Mouse (Mus musculus): Measurements from ENCODE around the gene Gigyf2. TPM values are rescaled to one million over a fixed set of nuclear protein-coding genes. Genes with fewer than 3 reads are reported as not detected.
"Not testable (repeated sequence)": the region's sequence is repeated elsewhere in the genome, so short reads cannot be mapped to it uniquely, and the experiment has no call there.

Gene Gigyf2
- polyA plus RNA-seq, 1 experiment from 2014 or later, result 25.4 TPM

DNA sequence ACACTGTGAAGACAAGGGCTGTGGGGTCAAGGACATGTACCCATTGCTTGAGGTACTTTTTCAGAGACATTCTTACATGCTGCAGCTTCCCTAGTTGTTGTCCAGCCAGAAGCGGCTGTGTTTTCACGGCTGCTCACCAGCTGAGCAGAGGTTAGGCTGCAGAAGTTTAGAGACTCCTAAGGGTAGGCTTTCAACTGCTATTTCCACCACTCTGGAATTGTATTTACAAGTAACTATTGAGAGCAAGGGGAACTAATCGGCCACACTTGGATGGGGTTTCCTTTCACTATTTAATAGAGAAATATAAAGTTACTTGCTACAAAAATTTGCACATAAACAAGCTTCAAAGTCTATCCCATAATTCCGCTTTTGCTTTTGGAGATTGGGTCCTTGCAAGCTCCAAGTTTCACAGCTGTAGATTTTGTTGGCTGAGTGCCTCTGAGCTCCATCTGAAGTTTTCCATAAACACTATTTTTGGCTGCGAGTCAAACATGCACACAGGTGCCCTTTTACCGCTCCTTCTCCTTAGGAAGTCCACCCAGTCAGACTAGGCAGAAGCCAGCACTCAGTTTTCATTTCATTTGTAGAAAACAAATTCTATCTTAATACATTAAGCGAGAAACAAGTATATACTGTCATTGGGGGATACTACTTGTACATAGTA, 70.3 kb downstream of the Gigyf2 start:
- Histone ChIP-seq H3K36me3 (peaks cover 7% of the 10 kb centered on the region; the same call in 1 of the 2 replicates), H3K9ac (no peak overlapping the region), H3K9me3 (replicated peaks) (no peaks in the 10 kb centered on the region), H3K4me1 (no peaks in the 10 kb centered on the region), H3K4me3 (no peak overlapping the region), H3K27me3 (replicated peaks) (no peaks in the 10 kb centered on the region), H3K4me2 (no peak overlapping the region), H3K27ac (no peak overlapping the region)
- no peak for ATAC-seq
- WGBS (ENCODE audit: insufficient replicate concordance), result 85% methylated on average over 7 of the region's 7 CpGs

DNA sequence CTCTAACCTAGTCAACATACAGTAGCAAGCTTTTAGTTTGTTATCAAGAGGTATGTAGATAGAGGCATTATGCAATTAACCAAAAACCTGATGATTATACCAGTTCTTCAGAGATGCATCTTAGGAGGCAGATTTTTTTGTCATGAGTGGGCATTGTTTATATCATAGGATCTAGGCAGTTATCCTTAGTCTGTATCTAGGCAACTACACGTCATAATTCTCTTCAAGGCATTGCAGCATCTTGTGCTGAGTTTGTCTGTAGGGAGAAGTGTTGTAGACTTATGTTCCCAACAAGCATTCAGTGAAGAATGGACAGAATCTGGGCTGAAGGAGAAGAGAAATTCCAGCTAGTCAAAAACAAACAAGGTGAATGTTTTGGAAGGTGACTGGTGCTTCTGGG, 77.9 kb downstream of the Gigyf2 start:
- no peak overlapping the region for H3K27ac ChIP-seq
- ATAC-seq, result no peak
- no peak overlapping the region for H3K4me2 ChIP-seq
- peaks cover 56% of the 10 kb centered on the region for H3K36me3 ChIP-seq
- WGBS (ENCODE audit: insufficient replicate concordance), result 75% methylated on average over 1 of the region's 1 CpGs
- no peaks in the 10 kb centered on the region for H3K4me1 ChIP-seq
- no peaks in the 10 kb centered on the region for H3K9me3 ChIP-seq (replicated peaks)
- no peak overlapping the region for H3K4me3 ChIP-seq
- H3K27me3 ChIP-seq (replicated peaks), result no peaks in the 10 kb centered on the region
- H3K9ac ChIP-seq, result no peak overlapping the region

GRCm38 (mm10) chr1:87406012-87406411, 79.2 kb downstream of the Gigyf2 start:
- Histone ChIP-seq H3K4me1 (no peaks in the 10 kb centered on the region), H3K9me3 (replicated peaks) (no peaks in the 10 kb centered on the region), H3K27ac (no peak overlapping the region), H3K9ac (no peak overlapping the region), H3K4me2 (no peak overlapping the region), H3K4me3 (no peak overlapping the region), H3K27me3 (replicated peaks) (no peaks in the 10 kb centered on the region), H3K36me3 (peaks cover 69% of the 10 kb centered on the region)
- no peak for ATAC-seq

DNA sequence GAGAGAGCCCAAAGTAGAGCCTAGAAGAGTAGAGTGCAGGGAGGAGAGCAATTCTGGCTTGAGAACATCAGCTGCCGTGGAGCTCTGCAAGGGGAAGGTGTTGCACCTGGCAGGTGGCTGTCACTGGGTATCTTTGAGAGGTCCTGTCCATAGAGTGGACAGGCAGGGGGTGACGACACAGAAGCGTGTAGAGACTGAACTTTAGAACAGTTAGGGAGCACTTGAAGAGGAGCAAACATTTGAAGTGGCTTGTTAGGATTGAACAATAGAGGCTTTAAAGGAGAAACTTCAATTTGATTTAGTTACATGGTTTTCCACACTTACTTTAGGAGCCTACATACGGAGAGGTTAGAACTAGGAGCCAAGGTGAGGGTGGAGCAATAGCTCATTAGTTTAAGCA, 82.6 kb downstream of the Gigyf2 start:
- ATAC-seq, result no peak
- H3K9ac ChIP-seq, result no peak overlapping the region
- H3K9me3 ChIP-seq (replicated peaks), result no peaks in the 10 kb centered on the region
- H3K27me3 ChIP-seq (replicated peaks), result no peaks in the 10 kb centered on the region
- 85% methylated on average over 4 of the region's 4 CpGs for WGBS (ENCODE audit: insufficient replicate concordance)
- no peak overlapping the region for H3K4me3 ChIP-seq
- H3K36me3 ChIP-seq, result peaks cover 93% of the 10 kb centered on the region
- no peaks in the 10 kb centered on the region for H3K4me1 ChIP-seq
- no peak overlapping the region for H3K27ac ChIP-seq
- no peak overlapping the region for H3K4me2 ChIP-seq

GRCm38 (mm10) chr1:87418733-87419132, 91.9 kb downstream of the Gigyf2 start:
- Histone ChIP-seq H3K27ac (no peak overlapping the region), H3K4me1 (no peaks in the 10 kb centered on the region), H3K27me3 (replicated peaks) (no peaks in the 10 kb centered on the region), H3K4me2 (no peak overlapping the region), H3K9ac (no peak overlapping the region), H3K36me3 (peaks cover 75% of the 10 kb centered on the region), H3K9me3 (replicated peaks) (no peaks in the 10 kb centered on the region), H3K4me3 (no peak overlapping the region)
- 79% methylated on average over 4 of the region's 4 CpGs for WGBS (ENCODE audit: insufficient replicate concordance)
- no peak for ATAC-seq

DNA sequence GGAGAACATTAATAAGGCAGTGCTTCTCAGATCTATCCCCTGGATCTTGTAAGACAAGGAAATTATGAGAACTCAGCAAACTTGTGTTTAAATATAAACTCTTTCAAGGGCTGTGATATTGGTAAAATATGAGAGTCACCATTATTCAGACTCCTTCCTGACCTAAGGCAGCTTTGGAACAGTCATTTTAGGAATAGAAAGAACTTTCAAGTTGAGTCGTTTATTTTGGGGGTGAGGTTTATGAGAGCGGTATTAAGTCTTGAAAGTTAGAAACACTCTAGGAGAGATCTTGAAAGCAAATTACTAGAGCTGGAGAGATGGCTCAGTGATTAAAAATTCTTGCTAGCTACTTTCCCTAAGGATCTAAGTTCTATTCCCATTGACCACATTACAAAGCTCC, 108.3 kb downstream of the Gigyf2 start:
- Histone ChIP-seq H3K4me1 (no peaks in the 10 kb centered on the region), H3K9me3 (replicated peaks) (no peaks in the 10 kb centered on the region), H3K9ac (no peak overlapping the region), H3K4me3 (no peak overlapping the region), H3K27ac (no peak overlapping the region), H3K4me2 (no peak overlapping the region), H3K27me3 (replicated peaks) (no peaks in the 10 kb centered on the region), H3K36me3 (peaks cover 91% of the 10 kb centered on the region)
- ATAC-seq, result no peak
- 92% methylated on average over 2 of the region's 2 CpGs for WGBS (ENCODE audit: insufficient replicate concordance)

DNA sequence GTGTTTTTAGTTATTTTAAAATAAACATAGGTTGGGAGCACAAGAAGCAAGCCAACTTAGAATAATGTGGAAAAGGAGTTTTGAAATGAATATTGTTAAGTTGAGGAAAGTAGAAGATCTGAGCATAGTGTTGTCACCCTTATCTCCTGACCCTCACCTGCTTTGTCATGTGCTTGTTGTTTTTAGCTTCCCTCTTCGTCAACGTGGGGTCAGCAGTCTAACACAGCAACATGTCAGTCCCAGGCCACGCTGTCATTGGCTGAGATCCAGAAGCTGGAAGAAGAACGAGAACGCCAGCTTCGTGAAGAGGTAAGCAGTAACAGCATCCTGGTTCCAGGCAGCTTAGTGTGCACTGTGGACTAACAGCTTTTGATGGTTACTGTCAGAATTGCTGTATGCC, 109.8 kb downstream of the Gigyf2 start:
- no peaks in the 10 kb centered on the region for H3K4me1 ChIP-seq
- H3K36me3 ChIP-seq, result peaks cover 91% of the 10 kb centered on the region
- no peaks in the 10 kb centered on the region for H3K27me3 ChIP-seq (replicated peaks)
- H3K9ac ChIP-seq, result no peak overlapping the region
- no peaks in the 10 kb centered on the region for H3K9me3 ChIP-seq (replicated peaks)
- H3K4me3 ChIP-seq, result no peak overlapping the region
- no peak overlapping the region for H3K27ac ChIP-seq
- H3K4me2 ChIP-seq, result no peak overlapping the region
- 81% methylated on average over 6 of the region's 6 CpGs for WGBS (ENCODE audit: insufficient replicate concordance)
- no peak for ATAC-seq

DNA sequence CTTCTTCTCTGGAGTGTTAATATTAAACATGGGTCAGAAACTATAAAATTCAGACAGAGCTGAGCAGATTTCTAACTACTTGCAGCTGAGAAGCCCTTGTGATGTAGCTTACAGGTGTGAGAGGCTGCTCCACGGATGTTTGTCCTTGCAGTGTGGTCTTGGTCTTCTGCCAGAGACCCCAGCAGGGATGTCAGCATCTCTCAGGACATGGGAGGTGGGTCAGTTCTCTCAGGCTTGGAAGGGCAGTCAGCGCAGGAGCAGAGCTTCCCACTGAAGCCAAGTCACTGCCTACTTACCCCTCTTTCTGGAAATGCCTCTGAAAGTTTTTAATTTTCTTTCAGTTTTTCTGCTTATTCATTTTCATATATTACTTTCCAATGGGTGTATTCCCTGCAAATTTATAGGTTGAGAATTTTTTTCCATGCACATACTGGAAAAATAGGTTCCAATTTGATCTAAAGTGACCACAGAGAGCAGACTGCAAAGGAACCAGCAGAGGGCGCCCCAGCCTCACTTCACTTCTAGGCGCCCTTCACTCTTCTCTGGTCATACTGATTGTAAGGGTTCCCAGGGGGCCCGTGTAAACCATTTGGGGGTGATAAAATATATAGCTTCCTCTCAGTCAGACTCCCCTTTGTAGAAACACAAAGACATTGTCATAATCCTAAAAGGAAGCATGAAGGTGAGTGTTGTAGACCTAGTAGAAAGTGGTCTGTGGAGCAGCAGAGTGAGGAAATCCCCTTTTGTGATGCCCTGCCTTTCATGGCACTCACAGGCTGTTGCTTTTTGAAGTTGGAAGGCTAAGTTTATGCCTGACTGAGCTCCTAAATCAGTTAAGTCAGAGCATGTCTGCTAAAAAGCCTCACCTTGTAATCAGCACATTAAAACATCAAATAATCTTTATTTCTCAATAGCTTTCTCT, 120.6 kb downstream of the Gigyf2 start:
- no peak overlapping the region for H3K9ac ChIP-seq
- H3K27ac ChIP-seq, result no peak overlapping the region
- no peak for ATAC-seq
- H3K27me3 ChIP-seq (replicated peaks), result no peaks in the 10 kb centered on the region
- peaks cover 90% of the 10 kb centered on the region for H3K36me3 ChIP-seq
- WGBS (ENCODE audit: insufficient replicate concordance), result 39% methylated on average over 5 of the region's 5 CpGs
- H3K9me3 ChIP-seq (replicated peaks), result no peaks in the 10 kb centered on the region
- H3K4me1 ChIP-seq, result no peaks in the 10 kb centered on the region
- H3K4me3 ChIP-seq, result no peak overlapping the region
- no peak overlapping the region for H3K4me2 ChIP-seq

DNA sequence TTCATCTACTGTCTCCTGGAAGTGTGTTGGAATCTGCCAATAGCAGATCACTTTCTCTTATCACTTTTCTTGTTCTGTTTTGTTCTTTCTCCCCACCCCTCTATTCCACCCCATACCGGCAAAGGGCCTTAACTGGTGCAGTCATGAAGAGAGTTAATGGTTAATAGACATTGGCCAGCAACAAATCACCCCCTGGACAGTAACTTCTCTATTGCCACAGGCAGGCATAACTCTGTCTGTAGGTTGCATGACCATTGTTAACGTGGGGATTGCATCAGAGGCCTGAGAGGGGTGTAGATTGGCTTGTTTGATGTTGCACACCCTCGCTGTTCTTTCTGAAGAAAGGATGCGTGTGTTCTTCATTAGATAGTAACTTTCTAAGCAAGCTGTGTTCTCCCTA, 122.6 kb downstream of the Gigyf2 start:
- Histone ChIP-seq H3K4me3 (no peak overlapping the region), H3K9ac (no peak overlapping the region), H3K27ac (no peak overlapping the region), H3K4me1 (no peaks in the 10 kb centered on the region), H3K4me2 (no peak overlapping the region), H3K27me3 (replicated peaks) (no peaks in the 10 kb centered on the region), H3K36me3 (peaks cover 70% of the 10 kb centered on the region), H3K9me3 (replicated peaks) (no peaks in the 10 kb centered on the region)
- 67% methylated on average over 4 of the region's 4 CpGs for WGBS (ENCODE audit: insufficient replicate concordance)
- no peak for ATAC-seq

- 91% methylated on average over 1 of the region's 1 CpGs for WGBS (ENCODE audit: insufficient replicate concordance)
- no peak overlapping the region for H3K4me3 ChIP-seq
- H3K9ac ChIP-seq, result no peak overlapping the region
- no peak overlapping the region for H3K27ac ChIP-seq
- H3K36me3 ChIP-seq, result peaks cover 4% of the 10 kb centered on the region; the same call in 1 of the 2 replicates
- no peak for ATAC-seq
- no peaks in the 10 kb centered on the region for H3K27me3 ChIP-seq (replicated peaks)
- H3K9me3 ChIP-seq (replicated peaks), result no peaks in the 10 kb centered on the region
- no peak overlapping the region for H3K4me2 ChIP-seq
- no peaks in the 10 kb centered on the region for H3K4me1 ChIP-seq
Measured at GRCm38 (mm10) chr1:87456425-87456824, 129.6 kb downstream of the Gigyf2 start.

DNA sequence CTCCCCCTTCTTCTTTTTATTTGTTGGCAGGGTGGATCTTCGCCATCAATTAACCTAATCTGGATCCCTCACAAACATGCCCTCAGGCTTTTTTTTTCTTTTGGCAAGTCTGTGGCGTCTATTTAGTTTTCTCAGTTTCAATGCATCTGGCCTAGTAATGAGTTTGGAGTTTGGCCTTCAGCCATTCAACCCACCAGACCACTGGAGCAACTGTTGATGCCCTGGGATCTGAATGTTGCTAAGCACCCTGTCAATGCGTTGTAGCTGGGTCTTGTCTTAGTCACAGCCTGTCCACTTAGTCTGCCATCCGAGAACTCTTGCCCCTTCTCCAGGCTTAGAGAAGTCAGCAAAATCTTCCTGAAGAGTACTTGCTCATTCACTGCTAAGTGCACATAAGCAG, 131.2 kb downstream of the Gigyf2 start:
- Histone ChIP-seq H3K9me3 (replicated peaks) (no peaks in the 10 kb centered on the region), H3K9ac (no peak overlapping the region), H3K27ac (no peak overlapping the region), H3K4me1 (no peaks in the 10 kb centered on the region), H3K36me3 (no peaks in the 10 kb centered on the region), H3K4me3 (no peak overlapping the region), H3K27me3 (replicated peaks) (no peaks in the 10 kb centered on the region), H3K4me2 (no peak overlapping the region)
- WGBS (ENCODE audit: insufficient replicate concordance), result 79% methylated on average over 4 of the region's 4 CpGs
- no peak for ATAC-seq

DNA sequence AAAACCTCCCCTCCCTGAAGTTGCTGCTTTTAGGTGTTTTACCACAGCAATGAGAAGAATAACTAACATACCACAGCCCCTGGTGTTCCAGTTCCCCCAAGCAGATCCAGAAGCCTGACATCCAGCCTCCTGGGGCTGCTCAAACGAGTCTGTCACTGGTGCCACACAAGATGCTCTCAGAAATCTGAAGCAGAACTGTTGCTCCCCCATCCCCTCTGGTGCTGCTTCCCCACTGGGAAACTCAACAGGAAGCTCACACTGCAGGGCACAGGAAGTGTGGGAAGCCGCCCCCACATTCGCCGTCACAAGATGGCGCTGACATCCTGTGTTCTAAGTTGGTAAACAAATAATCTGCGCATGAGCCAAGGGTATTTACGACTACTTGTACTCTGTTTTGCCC, 133.1 kb downstream of the Gigyf2 start:
- H3K4me2 ChIP-seq; H3K9ac ChIP-seq; H3K4me1 ChIP-seq; H3K36me3 ChIP-seq; H3K9me3 ChIP-seq (replicated peaks); H3K27me3 ChIP-seq (replicated peaks); H3K27ac ChIP-seq; ATAC-seq; H3K4me3 ChIP-seq: not testable (repeated sequence)
- 72% methylated on average over 7 of the region's 7 CpGs for WGBS (ENCODE audit: insufficient replicate concordance)

Measured in liver, embryonic 12.5 days (tissue).